Mouse (Mus musculus): Measurements from ENCODE around the gene Emb. TPM values are rescaled to one million over a fixed set of nuclear protein-coding genes. Genes with fewer than 3 reads are reported as not detected.
"Not testable (repeated sequence)": the region's sequence is repeated elsewhere in the genome, so short reads cannot be mapped to it uniquely, and the experiment has no call there.

The Emb gene
- not detected in 2 replicates for polyA plus RNA-seq (2012; ENCODE audit: insufficient read depth, insufficient read length, low replicate concordance, missing spikeins)

DNA sequence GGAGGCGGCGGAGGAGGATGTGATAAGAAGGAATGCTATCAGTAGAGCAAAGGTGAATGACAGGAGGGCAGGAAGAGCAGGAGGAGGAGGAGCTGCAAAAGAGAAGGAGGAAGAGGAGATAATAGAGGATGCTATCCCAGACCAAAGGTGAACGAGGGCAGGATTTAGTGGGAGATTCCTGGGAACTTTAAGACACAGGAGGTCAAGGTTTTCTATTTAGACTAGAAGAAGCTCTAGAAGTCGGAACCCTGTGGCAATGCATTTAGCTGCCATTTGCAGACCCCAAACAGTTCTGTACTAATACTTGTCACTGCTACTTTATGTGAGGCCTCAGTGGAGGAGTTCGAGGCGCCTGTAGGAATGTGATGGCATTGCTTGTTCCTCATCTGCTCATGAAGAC lies at the start of gene Emb:
TSS of gene Emb (plus strand) at position 301 of the 400 bp plus-strand sequence.
- TF ChIP-seq POLR2A (IDR thresholded peaks at IDR 0.05; ENCODE audit: insufficient read depth, low read depth, low read length) (no peak), CTCF (IDR thresholded peaks at IDR 0.05; ENCODE audit: insufficient read depth, low read depth, low read length) (no peak)
- H3K27ac ChIP-seq (ENCODE audit: insufficient read depth, low read depth, low read length) = no peak within 1 kb of the TSS
- H3K4me3 ChIP-seq (ENCODE audit: insufficient read depth, low read depth, low read length) = no peak within 1 kb of the TSS
- 92% methylated on average over 6 of the region's 6 CpGs for WGBS
- H3K4me1 ChIP-seq (ENCODE audit: control insufficient read depth, insufficient read depth, low read length) = no peaks in the 10 kb centered on the region

DNA sequence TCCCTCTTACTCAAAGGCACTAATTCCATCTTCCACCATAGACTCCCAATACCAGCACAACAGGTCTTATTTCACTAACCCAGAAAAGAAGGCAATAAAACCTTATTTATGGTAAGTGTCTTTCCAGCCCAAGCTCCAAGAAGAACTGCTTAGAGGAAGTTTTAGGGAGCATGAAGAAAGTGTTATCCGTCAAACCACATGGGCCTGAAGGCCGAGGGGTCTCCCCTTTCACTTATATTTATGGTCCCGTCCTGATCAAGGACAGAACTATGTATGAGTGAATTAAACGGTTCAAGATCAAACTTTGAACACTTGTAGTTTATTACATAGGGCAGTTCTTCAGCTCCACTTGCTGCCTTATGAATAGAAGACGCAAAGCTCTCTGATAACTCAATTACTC lies 44.4 kb upstream of the Emb start:
- TF ChIP-seq POLR2A (IDR thresholded peaks at IDR 0.05; ENCODE audit: insufficient read depth, low read depth, low read length) (no peak), CTCF (IDR thresholded peaks at IDR 0.05; ENCODE audit: insufficient read depth, low read depth, low read length) (no peak)
- Histone ChIP-seq H3K27ac (ENCODE audit: insufficient read depth, low read depth, low read length) (no peak overlapping the region), H3K4me3 (ENCODE audit: insufficient read depth, low read depth, low read length) (no peak overlapping the region), H3K4me1 (ENCODE audit: control insufficient read depth, insufficient read depth, low read length) (no peaks in the 10 kb centered on the region)
- 93% methylated on average over 5 of the region's 5 CpGs for WGBS

DNA sequence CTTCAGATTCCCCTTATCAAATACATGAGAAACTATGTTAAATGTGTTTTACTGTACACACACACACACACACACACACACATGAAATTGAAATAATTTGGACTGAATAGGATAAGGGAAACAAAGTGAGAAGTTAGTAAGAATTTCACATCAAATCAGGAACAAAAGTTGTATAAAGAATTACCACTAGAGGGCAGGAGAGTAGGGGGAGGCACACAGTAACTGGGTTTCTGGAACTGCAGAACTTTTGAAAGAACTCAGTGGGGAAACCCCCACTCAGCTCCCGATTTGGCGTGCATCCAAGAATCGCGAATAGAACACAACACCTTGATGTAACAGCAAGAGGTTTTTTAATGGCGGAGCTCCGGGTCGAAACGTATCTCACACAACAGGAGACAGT lies 43.3 kb upstream of the Emb start:
- Histone ChIP-seq H3K4me1 (ENCODE audit: control insufficient read depth, insufficient read depth, low read length) (no peaks in the 10 kb centered on the region), H3K4me3 (ENCODE audit: insufficient read depth, low read depth, low read length) (no peak overlapping the region), H3K27ac (ENCODE audit: insufficient read depth, low read depth, low read length) (no peak overlapping the region)
- WGBS = 88% methylated on average over 8 of the region's 8 CpGs
- no peak for TF ChIP-seq CTCF (IDR thresholded peaks at IDR 0.05; ENCODE audit: insufficient read depth, low read depth, low read length)
- no peak for TF ChIP-seq POLR2A (IDR thresholded peaks at IDR 0.05; ENCODE audit: insufficient read depth, low read depth, low read length)

DNA sequence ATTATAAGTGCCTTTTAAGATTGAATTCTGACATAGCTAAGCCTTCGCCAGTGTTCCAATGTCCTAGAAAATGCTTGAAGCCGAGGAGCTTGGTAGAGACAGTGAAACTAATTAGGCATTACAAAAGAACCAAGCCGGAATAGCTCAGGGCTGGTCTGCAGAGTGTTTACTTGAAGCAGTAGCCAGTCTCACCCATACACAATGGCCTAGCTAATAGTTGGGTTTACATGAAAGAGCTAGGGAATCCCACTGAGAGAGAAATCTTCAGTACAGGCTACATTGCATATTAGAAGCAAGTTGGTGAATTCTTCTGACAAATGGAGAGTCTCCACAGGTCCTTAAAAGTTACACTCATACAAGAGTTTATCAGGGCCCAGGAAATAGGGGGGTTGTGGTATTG lies 27.4 kb upstream of the Emb start:
- WGBS = 59% methylated on average over 3 of the region's 3 CpGs
- H3K4me1 ChIP-seq (ENCODE audit: control insufficient read depth, insufficient read depth, low read length); H3K27ac ChIP-seq (ENCODE audit: insufficient read depth, low read depth, low read length): not testable (repeated sequence)

DNA sequence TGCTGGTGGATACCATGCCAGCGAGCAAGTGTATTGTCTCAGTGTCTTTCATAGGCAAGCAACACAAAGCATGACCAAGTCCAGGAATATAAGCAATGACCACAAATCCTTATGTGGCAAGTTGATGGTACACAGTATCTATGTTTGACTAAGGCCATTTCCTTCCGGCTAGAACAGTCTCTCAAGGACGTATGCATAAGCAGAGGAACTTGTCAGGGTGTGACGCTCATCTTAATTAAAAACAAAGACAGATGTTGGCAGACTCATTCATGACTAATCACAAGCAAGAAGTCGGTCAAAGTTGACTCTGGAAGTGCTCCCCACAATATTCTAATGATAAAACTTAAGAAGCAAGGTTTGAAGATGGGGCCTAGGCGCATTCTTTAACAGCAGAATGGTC lies 25.0 kb upstream of the Emb start:
- TF ChIP-seq POLR2A (IDR thresholded peaks at IDR 0.05; ENCODE audit: insufficient read depth, low read depth, low read length) = no peak
- TF ChIP-seq CTCF (IDR thresholded peaks at IDR 0.05; ENCODE audit: insufficient read depth, low read depth, low read length) = no peak
- Histone ChIP-seq H3K4me1 (ENCODE audit: control insufficient read depth, insufficient read depth, low read length) (no peaks in the 10 kb centered on the region), H3K4me3 (ENCODE audit: insufficient read depth, low read depth, low read length) (no peak overlapping the region), H3K27ac (ENCODE audit: insufficient read depth, low read depth, low read length) (no peak overlapping the region)
- WGBS = 86% methylated on average over 6 of the region's 6 CpGs

More for the DNA sequence above, 27.4 kb upstream of the Emb start:
- not testable (repeated sequence) for H3K4me3 ChIP-seq (ENCODE audit: insufficient read depth, low read depth, low read length)

DNA sequence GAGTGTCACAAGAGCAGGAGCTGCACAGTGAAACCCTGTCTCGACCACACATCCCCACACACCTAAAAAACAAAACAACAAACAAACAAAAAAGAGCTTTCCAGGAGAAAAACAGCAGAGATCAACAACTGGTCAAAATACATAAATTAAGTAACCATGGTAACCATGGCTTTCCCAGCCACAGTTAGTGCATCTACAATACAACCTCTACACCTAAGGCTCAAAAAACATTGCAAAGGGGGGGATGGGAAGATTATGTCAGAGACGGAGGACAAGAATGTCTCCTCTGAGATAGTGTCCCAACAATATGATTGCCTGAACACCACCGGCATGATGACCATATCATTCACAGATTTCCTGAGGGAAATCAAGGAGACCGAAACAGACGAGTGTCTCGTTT lies 23.0 kb upstream of the Emb start:
- no peak for TF ChIP-seq CTCF (IDR thresholded peaks at IDR 0.05; ENCODE audit: insufficient read depth, low read depth, low read length)
- no peak for TF ChIP-seq POLR2A (IDR thresholded peaks at IDR 0.05; ENCODE audit: insufficient read depth, low read depth, low read length)
- 87% methylated on average over 6 of the region's 6 CpGs for whole genome bisulfite sequencing
- no peak overlapping the region for H3K4me3 ChIP-seq (ENCODE audit: insufficient read depth, low read depth, low read length)
- H3K27ac ChIP-seq (ENCODE audit: insufficient read depth, low read depth, low read length) = no peak overlapping the region
- no peaks in the 10 kb centered on the region for H3K4me1 ChIP-seq (ENCODE audit: control insufficient read depth, insufficient read depth, low read length)

DNA sequence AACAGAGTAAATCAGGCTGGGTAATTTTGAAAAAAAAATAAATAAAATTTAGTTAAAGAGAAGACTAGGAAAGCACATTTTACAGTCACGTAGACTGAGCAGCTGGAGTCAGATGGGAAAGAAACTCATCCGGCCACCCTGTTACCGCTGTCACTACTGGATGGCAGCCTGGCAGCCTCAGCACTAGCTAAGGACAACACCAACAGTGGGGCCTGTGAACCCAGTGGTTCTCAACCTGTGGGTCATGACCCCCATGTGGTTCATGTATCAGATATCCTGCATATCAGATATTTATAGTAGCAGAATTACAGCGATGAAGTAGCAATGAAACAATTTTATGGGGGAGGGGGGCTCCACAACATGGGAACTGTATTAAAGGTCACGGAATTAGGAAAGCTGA lies 16.2 kb upstream of the Emb start:
- no peak overlapping the region for H3K27ac ChIP-seq (ENCODE audit: insufficient read depth, low read depth, low read length)
- 84% methylated on average over 5 of the region's 5 CpGs for WGBS
- H3K4me1 ChIP-seq (ENCODE audit: control insufficient read depth, insufficient read depth, low read length) = no peaks in the 10 kb centered on the region
- no peak overlapping the region for H3K4me3 ChIP-seq (ENCODE audit: insufficient read depth, low read depth, low read length)
- TF ChIP-seq POLR2A (IDR thresholded peaks at IDR 0.05; ENCODE audit: insufficient read depth, low read depth, low read length) (no peak), CTCF (IDR thresholded peaks at IDR 0.05; ENCODE audit: insufficient read depth, low read depth, low read length) (no peak)

DNA sequence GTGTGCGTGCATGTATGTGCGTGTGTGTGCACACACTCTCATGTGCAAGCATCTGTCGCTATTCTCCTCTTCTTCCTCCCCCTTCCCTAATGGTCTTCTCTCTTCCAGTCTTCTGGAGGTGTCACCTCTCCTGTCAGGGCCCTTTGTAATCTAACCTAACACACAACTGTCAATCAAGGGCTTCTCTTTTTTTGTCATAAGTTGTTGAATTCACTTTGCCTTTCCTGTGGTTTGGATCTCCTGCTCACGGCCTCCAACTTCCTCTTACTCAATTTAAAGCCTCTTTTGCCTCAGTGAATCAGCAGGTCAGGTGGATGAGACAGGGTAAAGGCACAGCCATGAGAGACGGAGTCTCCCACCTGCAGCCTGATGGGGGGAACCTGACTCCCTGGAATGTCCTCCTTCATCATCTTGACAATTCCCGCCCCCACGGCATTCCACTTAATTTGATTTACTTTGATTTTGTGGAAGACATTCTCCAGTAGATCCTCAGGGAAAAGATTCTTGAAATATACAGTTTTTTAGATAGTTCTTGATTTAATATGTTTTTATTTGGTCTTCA lies 14.8 kb upstream of the Emb start:
- 89% methylated on average over 7 of the region's 7 CpGs for WGBS
- TF ChIP-seq CTCF (IDR thresholded peaks at IDR 0.05; ENCODE audit: insufficient read depth, low read depth, low read length) = no peak
- TF ChIP-seq POLR2A (IDR thresholded peaks at IDR 0.05; ENCODE audit: insufficient read depth, low read depth, low read length) = no peak
- Histone ChIP-seq H3K27ac (ENCODE audit: insufficient read depth, low read depth, low read length) (no peak overlapping the region), H3K4me3 (ENCODE audit: insufficient read depth, low read depth, low read length) (no peak overlapping the region), H3K4me1 (ENCODE audit: control insufficient read depth, insufficient read depth, low read length) (no peaks in the 10 kb centered on the region)

DNA sequence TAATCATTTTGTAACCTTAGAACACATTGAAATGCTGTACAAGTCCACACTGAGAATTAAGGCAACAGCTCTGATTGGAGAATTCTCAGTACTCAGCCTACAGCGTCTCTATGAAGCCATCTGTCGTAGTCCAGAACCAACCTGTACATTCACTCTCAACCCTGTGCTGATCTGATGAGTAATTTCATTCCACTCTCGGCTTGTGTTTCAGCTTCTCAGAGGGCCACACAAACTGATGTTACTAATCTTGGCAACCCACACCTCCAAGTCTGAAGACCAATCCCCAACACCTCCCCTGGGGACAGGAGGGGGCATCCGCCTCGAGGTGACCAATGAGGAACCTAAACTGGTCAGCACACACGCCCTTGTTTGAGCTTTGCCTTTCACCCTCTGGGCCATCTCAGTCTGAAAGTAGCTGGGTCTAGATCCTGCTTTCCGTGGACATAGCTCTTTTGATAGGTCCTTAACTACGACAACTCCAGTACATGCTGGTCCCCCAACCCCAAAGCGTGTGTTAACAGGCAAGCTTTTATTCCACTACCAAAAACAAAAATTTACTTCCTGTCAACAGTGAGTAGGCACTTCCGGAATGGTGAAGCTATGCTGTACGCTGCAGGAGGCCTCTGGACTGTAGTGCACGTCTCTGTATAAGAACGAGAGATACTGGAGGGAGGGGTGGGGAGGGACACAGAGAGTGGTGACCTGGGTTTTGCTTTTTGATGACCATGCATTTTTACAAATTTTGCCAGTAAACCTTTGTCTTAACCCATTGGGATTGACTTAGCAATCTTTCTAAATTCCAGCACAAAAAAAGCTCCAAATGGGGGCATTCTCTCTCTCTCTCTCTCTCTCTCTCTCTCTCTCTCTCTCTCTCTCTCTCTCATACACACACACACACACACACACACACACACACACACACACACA lies 12.5 kb upstream of the Emb start:
- WGBS = 88% methylated on average over 13 of the region's 13 CpGs

More for the DNA sequence above, 12.5 kb upstream of the Emb start:
- TF ChIP-seq CTCF (IDR thresholded peaks at IDR 0.05; ENCODE audit: insufficient read depth, low read depth, low read length) = no peak
- no peak for TF ChIP-seq POLR2A (IDR thresholded peaks at IDR 0.05; ENCODE audit: insufficient read depth, low read depth, low read length)
- Histone ChIP-seq H3K4me3 (ENCODE audit: insufficient read depth, low read depth, low read length) (no peak overlapping the region), H3K4me1 (ENCODE audit: control insufficient read depth, insufficient read depth, low read length) (no peaks in the 10 kb centered on the region), H3K27ac (ENCODE audit: insufficient read depth, low read depth, low read length) (no peak overlapping the region)

Measured in olfactory bulb, adult 2 months (tissue).